Mouse (Mus musculus) ES-E14 (cell line): Measurements from ENCODE around the gene March1.

Experiments used
- HCFC1 ChIP-seq: IDR thresholded peaks from 2 replicates; pipeline ENCODE4 v1.6.1; 2012; ENCODE audit warnings: low read length, inconsistent platforms, borderline replicate concordance; ENCODE audit not compliant: insufficient read depth
- MAFK ChIP-seq: IDR thresholded peaks from 2 replicates; pipeline ENCODE4 v1.6.1; 2014; ENCODE audit warnings: mild to moderate bottlenecking, low read depth, low read length, inconsistent platforms; ENCODE audit not compliant: insufficient read depth

DNA sequence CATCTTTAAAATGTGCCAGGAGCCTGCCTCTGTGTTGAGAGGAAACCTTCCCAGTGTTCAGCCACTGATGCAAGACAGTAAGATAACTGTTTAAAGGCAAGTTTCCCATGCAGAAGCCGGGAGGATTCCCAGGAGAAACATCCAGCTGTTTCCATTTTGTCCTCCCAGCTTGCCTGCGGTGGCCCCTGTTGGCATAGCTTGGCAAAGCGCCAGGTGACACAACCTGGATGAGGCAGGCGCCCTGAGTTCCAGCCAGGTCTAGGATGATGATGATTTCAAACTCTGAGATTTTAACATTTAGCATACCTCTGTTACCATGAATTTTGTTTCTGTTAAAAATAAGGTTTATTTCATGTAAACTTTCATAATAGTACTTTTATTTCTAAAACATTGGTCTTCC, 651.8 kb downstream of the March1 start:
- TF ChIP-seq MAFK (no peak), HCFC1 (no peak)
